Mouse (Mus musculus) neural tube, embryonic 15.5 days (tissue): ENCODE measurements around the gene Sgms1. TPM values are rescaled to one million over a fixed set of nuclear protein-coding genes. Genes with fewer than 3 reads are reported as not detected.

Experiments
- ATAC-seq: fragments of 200-750 bp; cut with Nextera tagmentation; 2 replicates; pipeline ENCODE4 v1.8.0; 2017; ENCODE audit warnings: mild to moderate bottlenecking, moderate TSS enrichment, moderate library complexity; ENCODE audit not compliant: low FRiP score
- H3K27ac ChIP-seq: fragments of 300-500 bp; sonication (generic); replicated peaks from 2 replicates; pipeline ENCODE4 v1.5.1; 2015; ENCODE audit warnings: mild to moderate bottlenecking, inconsistent platforms
- H3K27me3 ChIP-seq: fragments of 300-500 bp; sonication (generic); replicated peaks from 2 replicates; pipeline ENCODE4 v1.6.1; 2015; ENCODE audit warnings: inconsistent platforms
- H3K36me3 ChIP-seq: fragments of 300-500 bp; sonication (generic); 2 replicates; pipeline ENCODE4 v1.6.1; 2015; ENCODE audit warnings: inconsistent platforms
- H3K4me1 ChIP-seq: fragments of 300-500 bp; sonication (generic); 2 replicates; pipeline ENCODE4 v1.6.1; 2015; ENCODE audit warnings: inconsistent platforms
- H3K4me2 ChIP-seq: fragments of 300-500 bp; sonication (generic); 2 replicates; pipeline ENCODE4 v1.6.1; 2015; ENCODE audit warnings: inconsistent platforms, mild to moderate bottlenecking, moderate library complexity
- H3K4me3 ChIP-seq: fragments of 300-500 bp; sonication (generic); replicated peaks from 2 replicates; pipeline ENCODE4 v1.5.1; 2015; ENCODE audit warnings: mild to moderate bottlenecking, inconsistent platforms
- H3K9ac ChIP-seq: fragments of 300-500 bp; sonication (generic); replicated peaks from 2 replicates; pipeline ENCODE4 v1.6.1; 2015; ENCODE audit warnings: mild to moderate bottlenecking, inconsistent platforms
- H3K9me3 ChIP-seq: fragments of 300-500 bp; sonication (generic); replicated peaks from 2 replicates; pipeline ENCODE4 v1.6.1; 2016; ENCODE audit warnings: inconsistent platforms
- WGBS: fragments of 180-500 bp; shearing (Covaris S2); methylation state at CpG from one replicate; pipeline ENCODE4 v1.1.7; 2015; ENCODE audit warnings: mixed read lengths; 5-methylcytosine and 5-hydroxymethylcytosine counted together
- polyA plus RNA-seq: library from polyadenylated mRNA; unstranded; fragments of >200 nt; fragmentation: Nextera tagmentation; extraction: Ambion mirVana; gene quantifications from 2 replicates; pipeline ENCODE4 v1.2.1, GENCODE M21; 2015

Sgms1 gene
- polyA plus RNA-seq, 1 experiment from 2014 or later: 24.6 TPM

DNA sequence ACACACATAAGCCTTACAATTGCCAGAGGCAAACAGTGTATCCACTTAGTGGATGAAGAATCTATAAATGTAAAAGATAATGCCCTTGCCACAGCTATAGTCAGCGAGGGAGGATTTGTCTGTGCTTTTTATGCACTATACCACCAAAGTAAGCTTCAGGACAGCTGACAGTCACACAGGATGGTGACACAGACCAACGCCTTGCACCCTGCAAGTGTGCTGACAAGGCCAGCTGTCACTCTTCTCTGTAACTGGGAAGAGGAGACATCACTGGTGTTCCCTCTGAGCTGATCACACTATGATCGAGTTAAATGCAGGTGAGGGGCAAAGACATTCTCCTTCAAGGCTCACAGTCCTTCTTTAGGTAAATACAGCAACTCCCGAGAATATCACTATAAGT, 56.0 kb downstream of the Sgms1 start:
- no peaks in the 10 kb centered on the region; the same call in 1 of the 2 replicates for H3K4me1 ChIP-seq
- no peak for ATAC-seq
- H3K27ac ChIP-seq: no peak overlapping the region
- no peaks in the 10 kb centered on the region for H3K9me3 ChIP-seq
- H3K9ac ChIP-seq: no peak overlapping the region
- H3K4me3 ChIP-seq: no peak overlapping the region
- no peaks in the 10 kb centered on the region for H3K36me3 ChIP-seq
- 81% methylated on average over 4 of the region's 4 CpGs for WGBS
- no peak overlapping the region for H3K4me2 ChIP-seq
- no peaks in the 10 kb centered on the region for H3K27me3 ChIP-seq

DNA sequence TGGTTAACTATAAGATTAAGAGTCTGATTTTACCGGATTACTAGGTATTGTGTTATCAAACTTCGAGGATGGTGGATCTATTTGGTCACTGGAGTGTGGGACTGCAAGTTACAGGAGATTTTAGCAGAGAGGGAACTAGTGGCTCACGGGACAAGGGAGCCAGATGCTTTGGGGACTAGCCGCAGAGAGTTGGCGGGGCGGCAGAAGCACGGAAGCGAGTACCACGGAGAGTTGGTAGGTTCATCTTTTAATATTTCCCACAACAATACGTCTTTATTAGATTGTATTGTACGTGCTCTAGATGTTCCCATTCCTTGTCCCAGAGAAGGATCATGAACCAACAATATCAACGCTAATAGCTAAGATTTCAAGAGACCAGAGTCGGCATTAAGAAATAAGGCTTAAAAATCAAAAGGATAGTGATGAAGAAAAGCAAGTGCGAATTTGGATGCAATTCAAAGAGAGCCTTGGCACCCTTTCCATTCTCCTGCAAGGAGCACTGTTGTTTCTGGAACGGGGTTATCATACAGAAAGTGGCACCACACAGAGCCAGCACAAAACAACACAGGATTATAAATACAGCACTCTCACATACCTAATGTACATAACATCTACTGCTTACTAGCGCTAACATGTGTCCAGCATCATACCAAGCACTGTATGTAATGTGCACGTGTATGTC, 56.6 kb downstream of the Sgms1 start:
- Histone ChIP-seq H3K27me3 (no peaks in the 10 kb centered on the region), H3K36me3 (no peaks in the 10 kb centered on the region), H3K9me3 (no peaks in the 10 kb centered on the region), H3K27ac (no peak overlapping the region), H3K4me2 (no peak overlapping the region), H3K4me3 (no peak overlapping the region), H3K4me1 (no peaks in the 10 kb centered on the region; the same call in 1 of the 2 replicates), H3K9ac (no peak overlapping the region)
- no peak for ATAC-seq
- 89% methylated on average over 17 of the region's 17 CpGs for WGBS

DNA sequence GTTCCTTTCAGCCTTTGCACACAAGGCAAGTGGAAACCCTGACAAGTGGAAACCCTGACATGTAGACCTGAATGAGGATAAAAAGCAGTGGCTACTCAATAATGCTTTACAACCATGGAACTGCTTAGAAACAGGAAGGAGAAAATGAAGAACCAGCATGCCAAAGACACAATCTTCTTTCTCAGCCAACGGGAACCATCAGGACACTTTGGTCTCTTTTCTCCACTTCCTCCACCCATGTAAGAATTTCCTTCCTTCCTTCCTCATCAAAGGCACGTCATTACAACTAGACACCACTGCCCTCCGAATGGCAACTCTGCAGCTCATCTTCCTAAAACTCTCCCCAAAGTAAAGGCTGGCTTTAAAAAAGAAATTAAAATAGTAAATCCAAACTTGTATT, 59.3 kb downstream of the Sgms1 start:
- Histone ChIP-seq H3K36me3 (no peaks in the 10 kb centered on the region), H3K4me2 (no peak overlapping the region), H3K4me1 (no peaks in the 10 kb centered on the region), H3K27ac (no peak overlapping the region), H3K4me3 (no peak overlapping the region), H3K27me3 (no peaks in the 10 kb centered on the region), H3K9ac (no peak overlapping the region), H3K9me3 (no peaks in the 10 kb centered on the region)
- ATAC-seq: no peak
- 84% methylated on average over 3 of the region's 3 CpGs for WGBS

DNA sequence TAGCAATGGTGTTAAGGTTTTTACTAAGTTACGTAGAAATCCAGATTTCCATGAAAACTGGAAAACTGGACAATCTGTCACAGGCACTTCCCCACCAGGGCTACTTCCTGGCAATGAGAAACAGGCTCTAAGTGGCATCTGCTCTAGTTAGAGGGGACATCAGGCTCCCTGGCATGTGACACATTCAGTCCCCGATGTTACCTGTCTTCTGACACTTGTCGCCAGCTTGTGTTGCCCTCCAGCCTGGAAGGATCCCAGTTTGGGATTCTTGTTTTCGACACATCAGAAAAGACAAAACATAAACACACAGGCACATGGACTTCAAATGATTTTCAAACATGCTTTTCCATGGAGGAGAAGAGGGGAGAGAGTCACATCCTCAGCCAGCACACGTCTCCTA, 60.0 kb downstream of the Sgms1 start:
- 93% methylated on average over 5 of the region's 5 CpGs for WGBS

DNA sequence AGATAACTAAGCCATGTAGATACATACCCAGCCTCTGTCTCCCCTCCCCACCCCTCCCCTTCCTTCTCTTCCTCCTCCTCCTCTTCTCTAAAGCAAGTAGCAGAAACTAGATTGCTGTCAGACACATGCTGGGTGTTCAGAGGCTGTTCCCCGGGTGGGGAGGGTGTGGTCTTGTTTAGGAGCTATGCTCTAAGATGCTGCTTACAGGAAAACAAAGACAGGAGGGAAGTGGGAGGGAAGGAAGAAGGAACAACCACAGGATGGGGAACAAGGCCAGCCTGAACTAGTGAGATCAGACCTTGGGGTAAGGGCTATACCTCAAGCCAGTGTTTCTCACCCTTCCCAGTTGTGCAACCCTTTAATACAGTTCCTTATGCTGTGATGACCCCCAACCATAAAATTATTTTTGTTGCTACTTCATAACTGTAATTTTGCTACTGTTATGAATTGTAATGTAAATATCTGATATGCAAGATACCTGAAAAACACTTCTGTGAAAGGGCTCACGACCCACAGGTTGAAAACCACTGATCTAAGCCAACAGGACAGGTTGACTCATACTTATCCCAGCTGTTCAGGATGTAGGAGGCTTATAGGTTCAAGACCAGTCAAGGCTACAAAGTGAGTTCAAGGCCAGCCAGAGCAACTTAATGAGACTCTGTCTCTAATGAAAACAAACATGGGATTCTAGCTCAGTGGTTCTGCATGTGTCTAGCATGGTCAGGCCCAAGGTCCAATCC, 61.3 kb downstream of the Sgms1 start:
- H3K9me3 ChIP-seq: no peaks in the 10 kb centered on the region
- ATAC-seq: no peak
- 45% methylated on average over 2 of the region's 2 CpGs for WGBS
- no peak overlapping the region for H3K4me3 ChIP-seq
- H3K4me2 ChIP-seq: no peak overlapping the region
- no peaks in the 10 kb centered on the region for H3K36me3 ChIP-seq
- no peak overlapping the region for H3K27ac ChIP-seq
- no peaks in the 10 kb centered on the region for H3K27me3 ChIP-seq
- no peak overlapping the region for H3K9ac ChIP-seq
- peaks cover under 1% of the 10 kb centered on the region for H3K4me1 ChIP-seq

More for the DNA sequence above, 60.0 kb downstream of the Sgms1 start:
- H3K27me3 ChIP-seq: no peaks in the 10 kb centered on the region
- H3K4me3 ChIP-seq: no peak overlapping the region
- no peak for ATAC-seq
- H3K9me3 ChIP-seq: no peaks in the 10 kb centered on the region
- no peak overlapping the region for H3K27ac ChIP-seq
- H3K36me3 ChIP-seq: no peaks in the 10 kb centered on the region
- no peak overlapping the region for H3K4me2 ChIP-seq
- no peaks in the 10 kb centered on the region for H3K4me1 ChIP-seq
- H3K9ac ChIP-seq: no peak overlapping the region

DNA sequence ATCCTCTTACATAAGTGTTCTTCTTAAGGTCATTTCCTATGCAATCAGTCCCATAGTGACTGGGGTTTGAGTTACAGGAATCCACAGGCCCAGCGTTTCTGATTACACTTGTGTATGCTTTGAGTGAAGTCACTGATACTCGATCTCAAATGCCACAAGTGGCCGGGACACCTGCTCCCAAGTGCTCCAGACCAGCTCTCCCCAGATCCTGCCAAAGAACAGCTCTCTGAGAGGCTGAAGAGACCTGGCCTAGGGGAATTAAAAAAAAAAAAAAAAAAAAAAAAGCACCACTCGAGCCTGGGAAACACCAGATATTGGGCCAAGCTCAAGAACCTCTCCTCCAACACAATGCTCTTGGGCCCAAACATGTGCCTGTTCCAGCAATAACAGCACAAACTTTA, 62.9 kb downstream of the Sgms1 start:
- no peaks in the 10 kb centered on the region for H3K9me3 ChIP-seq
- H3K9ac ChIP-seq: no peak overlapping the region
- no peak overlapping the region for H3K27ac ChIP-seq
- H3K4me3 ChIP-seq: no peak overlapping the region
- H3K27me3 ChIP-seq: no peaks in the 10 kb centered on the region
- WGBS: 83% methylated on average over 4 of the region's 4 CpGs
- H3K4me2 ChIP-seq: no peak overlapping the region
- no peaks in the 10 kb centered on the region for H3K36me3 ChIP-seq
- no peak for ATAC-seq
- H3K4me1 ChIP-seq: peaks cover 15% of the 10 kb centered on the region

DNA sequence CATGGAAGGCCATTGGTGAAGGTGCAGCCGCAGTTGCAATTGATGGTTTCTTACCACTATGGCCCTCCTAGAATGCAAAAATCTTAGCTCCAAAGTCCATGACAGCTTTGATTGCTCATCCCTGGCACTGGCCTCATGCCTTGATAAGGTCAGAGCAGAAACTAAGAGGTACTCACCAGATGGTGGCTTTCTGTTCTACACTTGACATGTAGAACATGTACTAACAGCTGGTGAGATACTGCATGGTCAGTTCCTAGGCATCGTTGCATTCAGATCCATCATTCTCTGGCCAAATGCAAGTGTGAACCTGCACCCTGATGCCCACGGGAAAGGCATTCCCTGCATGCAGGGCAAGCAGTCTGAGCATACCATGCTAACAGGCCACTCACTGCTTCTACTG, 63.4 kb downstream of the Sgms1 start:
- ATAC-seq: no peak

DNA sequence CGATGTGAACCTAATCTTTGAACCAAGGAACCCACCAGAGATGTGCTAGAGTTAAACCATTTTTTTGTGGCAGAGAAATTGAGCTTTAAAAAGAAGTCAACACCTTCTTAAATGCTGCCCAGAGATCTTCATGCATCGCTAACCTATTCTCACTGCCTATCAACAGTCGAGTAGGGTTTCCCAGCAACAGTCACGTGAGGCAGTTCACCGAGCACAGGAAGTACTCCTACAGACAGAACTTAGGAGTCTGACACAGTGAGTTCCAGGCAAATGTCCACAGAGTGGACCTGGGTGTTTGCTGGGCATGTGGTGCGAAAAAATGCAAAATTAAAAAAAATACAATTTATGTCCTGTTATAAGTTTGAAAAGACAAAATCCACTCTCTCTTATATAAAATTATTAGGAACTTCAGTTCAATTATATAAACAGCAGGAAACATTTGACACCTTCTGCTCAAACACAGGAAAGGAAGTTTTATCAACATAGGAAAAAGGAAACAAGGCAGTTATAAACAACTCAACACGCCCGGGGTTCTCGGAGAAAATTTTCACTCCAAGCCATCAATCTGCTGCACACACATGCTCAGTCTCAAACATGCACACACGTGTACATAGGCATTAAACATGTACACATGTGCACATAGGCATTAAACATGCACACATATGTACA, 64.3 kb downstream of the Sgms1 start:
- no peak overlapping the region for H3K27ac ChIP-seq
- H3K36me3 ChIP-seq: no peaks in the 10 kb centered on the region
- H3K9me3 ChIP-seq: no peaks in the 10 kb centered on the region
- peaks cover 24% of the 10 kb centered on the region for H3K4me1 ChIP-seq
- 64% methylated on average over 10 of the region's 10 CpGs for WGBS
- H3K4me2 ChIP-seq: no peak overlapping the region
- no peak overlapping the region for H3K9ac ChIP-seq
- ATAC-seq: no peak
- no peak overlapping the region for H3K4me3 ChIP-seq
- no peaks in the 10 kb centered on the region for H3K27me3 ChIP-seq

More for the DNA sequence above, 63.4 kb downstream of the Sgms1 start:
- 94% methylated on average over 3 of the region's 3 CpGs for WGBS
- Histone ChIP-seq H3K4me1 (peaks cover 19% of the 10 kb centered on the region), H3K36me3 (no peaks in the 10 kb centered on the region), H3K4me3 (no peak overlapping the region), H3K9ac (no peak overlapping the region), H3K4me2 (no peak overlapping the region), H3K9me3 (no peaks in the 10 kb centered on the region), H3K27ac (no peak overlapping the region), H3K27me3 (no peaks in the 10 kb centered on the region)

DNA sequence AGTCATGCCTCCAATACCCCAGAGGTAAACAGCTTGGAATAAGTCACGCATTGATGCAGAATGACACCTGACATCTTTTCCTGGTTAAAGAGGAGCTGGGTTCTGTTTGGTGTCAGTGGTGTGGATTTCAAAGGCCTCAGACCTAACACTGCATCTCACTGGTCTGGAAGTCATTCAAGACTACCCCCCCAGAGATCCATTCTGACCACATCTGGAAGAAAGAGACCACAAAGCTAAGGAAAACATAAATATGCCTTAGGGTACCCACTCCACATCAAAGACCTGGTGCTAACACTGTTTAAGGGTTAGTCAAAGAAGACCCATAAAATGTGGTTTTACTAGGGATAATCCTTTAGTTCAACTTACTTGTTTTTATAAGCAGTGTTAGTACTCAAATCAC, 65.0 kb downstream of the Sgms1 start:
- H3K27me3 ChIP-seq: no peaks in the 10 kb centered on the region
- no peak overlapping the region for H3K9ac ChIP-seq
- H3K4me3 ChIP-seq: no peak overlapping the region
- ATAC-seq: no peak
- no peak overlapping the region for H3K27ac ChIP-seq
- no peak overlapping the region for H3K4me2 ChIP-seq
- 86% methylated on average over 1 of the region's 1 CpGs for WGBS
- no peaks in the 10 kb centered on the region for H3K9me3 ChIP-seq
- H3K4me1 ChIP-seq: peaks cover 28% of the 10 kb centered on the region
- no peaks in the 10 kb centered on the region for H3K36me3 ChIP-seq

DNA sequence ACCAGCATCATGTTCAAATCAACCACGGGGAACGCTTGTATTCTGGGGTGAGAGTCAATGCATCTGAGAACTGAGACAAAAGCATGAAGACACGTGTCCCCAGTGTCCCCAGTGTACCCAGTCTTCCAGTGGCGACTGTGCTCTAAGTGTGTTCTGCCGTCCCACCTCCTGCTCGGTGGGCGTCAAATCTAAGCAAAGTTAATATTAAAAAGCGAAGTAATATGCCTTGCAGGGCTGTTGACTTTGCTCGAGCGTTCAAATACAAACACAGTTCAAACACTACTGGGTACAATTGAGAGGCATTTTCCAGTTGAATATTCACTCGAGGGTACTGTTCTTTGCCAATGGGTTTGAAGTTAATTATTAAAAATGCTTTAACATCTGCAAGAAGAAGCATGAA, 66.4 kb downstream of the Sgms1 start:
- no peak overlapping the region for H3K4me2 ChIP-seq
- H3K9me3 ChIP-seq: no peaks in the 10 kb centered on the region
- peaks cover 31% of the 10 kb centered on the region for H3K4me1 ChIP-seq
- H3K9ac ChIP-seq: no peak overlapping the region
- WGBS: 43% methylated on average over 11 of the region's 11 CpGs
- no peaks in the 10 kb centered on the region for H3K27me3 ChIP-seq
- H3K4me3 ChIP-seq: no peak overlapping the region
- H3K27ac ChIP-seq: no peak overlapping the region
- no peaks in the 10 kb centered on the region for H3K36me3 ChIP-seq
- no peak for ATAC-seq

DNA sequence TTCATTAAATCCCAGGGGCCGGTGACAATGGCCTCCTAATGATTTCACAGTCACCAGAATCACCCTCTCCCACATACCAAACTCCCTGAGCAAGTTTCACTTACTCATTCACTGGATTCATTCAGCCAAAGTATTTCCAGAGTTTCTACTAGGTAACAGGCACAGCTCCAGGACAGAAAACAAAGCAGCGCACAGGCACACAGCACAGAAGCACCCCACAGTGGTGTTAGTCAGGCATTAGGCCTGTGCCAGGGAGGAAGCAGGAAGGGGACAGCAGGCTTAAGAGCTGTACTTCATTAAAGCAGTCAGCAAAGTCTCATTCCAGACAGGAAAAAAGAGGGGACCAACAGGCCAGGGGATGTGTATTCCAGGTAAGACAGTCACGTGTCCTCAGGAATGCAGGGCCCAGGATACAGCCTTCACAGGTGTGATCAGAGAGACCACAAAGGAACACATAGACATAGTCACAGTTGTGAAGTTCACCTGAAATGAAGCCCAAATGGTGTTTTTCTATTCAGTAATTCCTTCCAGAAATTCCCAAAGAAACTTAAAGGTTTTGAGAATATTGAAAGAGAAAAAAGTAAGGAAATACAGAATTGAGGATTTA, 67.0 kb downstream of the Sgms1 start:
- WGBS: 43% methylated on average over 3 of the region's 3 CpGs
- no peak overlapping the region for H3K4me2 ChIP-seq
- H3K4me1 ChIP-seq: peaks cover 31% of the 10 kb centered on the region
- H3K4me3 ChIP-seq: no peak overlapping the region
- H3K9me3 ChIP-seq: no peaks in the 10 kb centered on the region
- ATAC-seq: peak; percentile 78
- no peak overlapping the region for H3K9ac ChIP-seq
- H3K27me3 ChIP-seq: no peaks in the 10 kb centered on the region
- no peaks in the 10 kb centered on the region for H3K36me3 ChIP-seq
- 0 out of 2 replicates have a peak overlapping the region, but pooled peaks have one; percentile 38 for H3K27ac ChIP-seq

DNA sequence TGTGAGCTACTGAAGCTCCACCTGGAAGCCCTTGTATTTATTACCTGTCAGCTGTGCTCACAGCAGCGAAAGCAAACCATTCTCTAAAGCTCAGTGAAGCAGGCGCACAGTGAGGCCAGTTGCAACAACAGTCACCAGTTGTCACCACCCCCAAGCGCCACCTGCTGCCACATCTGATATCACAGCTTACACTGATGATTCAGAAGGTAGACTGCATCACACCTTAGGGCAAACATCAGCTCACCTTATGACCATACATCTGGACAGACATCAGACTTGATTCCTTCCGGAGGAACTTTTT, 69.2 kb downstream of the Sgms1 start:
- Histone ChIP-seq H3K9ac (no peak overlapping the region), H3K27ac (no peak overlapping the region), H3K4me3 (no peak overlapping the region), H3K36me3 (no peaks in the 10 kb centered on the region), H3K4me2 (no peak overlapping the region), H3K4me1 (peaks cover 31% of the 10 kb centered on the region), H3K27me3 (no peaks in the 10 kb centered on the region), H3K9me3 (no peaks in the 10 kb centered on the region)
- no peak for ATAC-seq
- 47% methylated on average over 4 of the region's 4 CpGs for WGBS
